Mouse (Mus musculus) neural tube, embryonic 13.5 days (tissue): ENCODE measurements around the gene Rangap1. TPM values are rescaled to one million over a fixed set of nuclear protein-coding genes. Genes with fewer than 3 reads are reported as not detected.
"Not testable (repeated sequence)": the region's sequence is repeated elsewhere in the genome, so short reads cannot be mapped to it uniquely, and the experiment has no call there.

ENCODE experiments used
- ATAC-seq: fragments of 200-750 bp; cut with Nextera tagmentation; 2 replicates; pipeline ENCODE4 v1.8.0; 2017; ENCODE audit warnings: low read depth, mild to moderate bottlenecking, moderate TSS enrichment, moderate library complexity
- H3K27ac ChIP-seq: fragments of 300-500 bp; sonication (generic); replicated peaks from 2 replicates; pipeline ENCODE4 v1.5.1; 2015; ENCODE audit warnings: moderate library complexity, mild to moderate bottlenecking, inconsistent platforms
- H3K27me3 ChIP-seq: fragments of 300-500 bp; sonication (generic); 2 replicates; pipeline ENCODE4 v1.6.1; 2015; ENCODE audit warnings: mild to moderate bottlenecking, inconsistent platforms
- H3K36me3 ChIP-seq: fragments of 300-500 bp; sonication (generic); 2 replicates; pipeline ENCODE4 v1.6.1; 2015; ENCODE audit warnings: mild to moderate bottlenecking, inconsistent platforms
- H3K4me1 ChIP-seq: fragments of 300-500 bp; sonication (generic); replicated peaks from 2 replicates; pipeline ENCODE4 v1.6.1; 2015; ENCODE audit warnings: inconsistent platforms
- H3K4me2 ChIP-seq: fragments of 300-500 bp; sonication (generic); 2 replicates; pipeline ENCODE4 v1.6.1; 2015; ENCODE audit warnings: inconsistent platforms, mild to moderate bottlenecking, moderate library complexity
- H3K4me3 ChIP-seq: fragments of 300-500 bp; sonication (generic); 2 replicates; pipeline ENCODE4 v1.5.1; 2015; ENCODE audit warnings: mild to moderate bottlenecking, inconsistent platforms
- H3K9ac ChIP-seq: fragments of 300-500 bp; sonication (generic); 2 replicates; pipeline ENCODE4 v1.6.1; 2015; ENCODE audit warnings: moderate library complexity, mild to moderate bottlenecking, inconsistent platforms
- H3K9me3 ChIP-seq: fragments of 300-500 bp; sonication (generic); 2 replicates; pipeline ENCODE4 v1.6.1; 2016; ENCODE audit warnings: inconsistent platforms
- WGBS: fragments of 180-500 bp; shearing (Covaris S2); methylation state at CpG from one replicate; pipeline ENCODE4 v1.1.7; 2015; 5-methylcytosine and 5-hydroxymethylcytosine counted together
- polyA plus RNA-seq: library from polyadenylated mRNA; unstranded; fragments of >200 nt; fragmentation: Nextera tagmentation; extraction: Ambion mirVana; gene quantifications from 2 replicates; pipeline ENCODE4 v1.2.1, GENCODE M21; 2015

Gene Rangap1
- polyA plus RNA-seq, 1 experiment from 2014 or later, result 115 TPM

GRCm38 (mm10) chr15:81764573-81764972 is 19.2 kb upstream of the Rangap1 start:
- Histone ChIP-seq H3K27me3 (no peaks in the 10 kb centered on the region), H3K36me3 (peaks cover 20% of the 10 kb centered on the region), H3K27ac (no peak overlapping the region), H3K4me1 (0 out of 2 replicates have a peak, but pooled peaks cover 4% of the 10 kb centered on the region), H3K4me2 (no peak overlapping the region), H3K9me3 (no peaks in the 10 kb centered on the region), H3K9ac (no peak overlapping the region), H3K4me3 (no peak overlapping the region)
- 84% methylated on average over 6 of the region's 6 CpGs for WGBS
- ATAC-seq, result no peak

- H3K4me1 ChIP-seq, result peaks cover 11% of the 10 kb centered on the region
- H3K36me3 ChIP-seq, result no peaks in the 10 kb centered on the region
- no peaks in the 10 kb centered on the region for H3K27me3 ChIP-seq
- ATAC-seq, result no peak
- H3K9me3 ChIP-seq, result no peaks in the 10 kb centered on the region
- H3K4me3 ChIP-seq, result no peak overlapping the region
- H3K27ac ChIP-seq, result no peak overlapping the region
- no peak overlapping the region for H3K9ac ChIP-seq
- no peak overlapping the region for H3K4me2 ChIP-seq
- WGBS, result 90% methylated on average over 3 of the region's 3 CpGs
Observed at GRCm38 (mm10) chr15:81761959-81762358, 16.6 kb upstream of the Rangap1 start.

GRCm38 (mm10) chr15:81761381-81761780 is 16.1 kb upstream of the Rangap1 start:
- no peak for ATAC-seq

GRCm38 (mm10) chr15:81760361-81761079 is 15.2 kb upstream of the Rangap1 start:
- 96% methylated on average over 5 of the region's 5 CpGs for WGBS
- Histone ChIP-seq H3K4me1 (peaks cover 11% of the 10 kb centered on the region), H3K9me3 (no peaks in the 10 kb centered on the region), H3K27me3 (no peaks in the 10 kb centered on the region), H3K36me3 (peaks cover 5% of the 10 kb centered on the region; the same call in 1 of the 2 replicates), H3K27ac (no peak overlapping the region), H3K4me3 (no peak overlapping the region), H3K9ac (no peak overlapping the region), H3K4me2 (no peak overlapping the region)
- ATAC-seq, result no peak

More at GRCm38 (mm10) chr15:81761381-81761780, 16.1 kb upstream of the Rangap1 start:
- H3K9ac ChIP-seq, result no peak overlapping the region
- peaks cover 11% of the 10 kb centered on the region for H3K4me1 ChIP-seq
- no peaks in the 10 kb centered on the region for H3K27me3 ChIP-seq
- H3K36me3 ChIP-seq, result no peaks in the 10 kb centered on the region
- H3K9me3 ChIP-seq, result no peaks in the 10 kb centered on the region
- 88% methylated on average over 7 of the region's 7 CpGs for WGBS
- H3K4me2 ChIP-seq, result no peak overlapping the region
- H3K4me3 ChIP-seq, result no peak overlapping the region
- H3K27ac ChIP-seq, result no peak overlapping the region

- Histone ChIP-seq H3K9ac (no peak overlapping the region), H3K27me3 (no peaks in the 10 kb centered on the region), H3K4me1 (peaks cover 11% of the 10 kb centered on the region), H3K36me3 (peaks cover 10% of the 10 kb centered on the region; the same call in 1 of the 2 replicates), H3K4me2 (no peak overlapping the region), H3K27ac (no peak overlapping the region), H3K4me3 (no peak overlapping the region), H3K9me3 (no peaks in the 10 kb centered on the region)
- no peak for ATAC-seq
- 96% methylated on average over 3 of the region's 3 CpGs for WGBS
Observed at GRCm38 (mm10) chr15:81759542-81759941, 14.2 kb upstream of the Rangap1 start.

- WGBS, result 73% methylated on average over 5 of the region's 5 CpGs
- no peak overlapping the region for H3K4me3 ChIP-seq
- no peak for ATAC-seq
- no peak overlapping the region for H3K27ac ChIP-seq
- H3K27me3 ChIP-seq, result no peaks in the 10 kb centered on the region
- peaks cover 11% of the 10 kb centered on the region for H3K4me1 ChIP-seq
- peaks cover 11% of the 10 kb centered on the region; the same call in 1 of the 2 replicates for H3K36me3 ChIP-seq
- no peak overlapping the region for H3K4me2 ChIP-seq
- H3K9me3 ChIP-seq, result no peaks in the 10 kb centered on the region
- no peak overlapping the region for H3K9ac ChIP-seq
Observed at GRCm38 (mm10) chr15:81758701-81759100, 13.4 kb upstream of the Rangap1 start.

GRCm38 (mm10) chr15:81753669-81754068 is 8.3 kb upstream of the Rangap1 start:
- no peaks in the 10 kb centered on the region for H3K27me3 ChIP-seq
- no peak overlapping the region for H3K4me2 ChIP-seq
- peaks cover 17% of the 10 kb centered on the region; the same call in 1 of the 2 replicates for H3K36me3 ChIP-seq
- no peaks in the 10 kb centered on the region for H3K9me3 ChIP-seq
- H3K9ac ChIP-seq, result no peak overlapping the region
- H3K4me3 ChIP-seq, result no peak overlapping the region
- WGBS, result 94% methylated on average over 9 of the region's 9 CpGs
- ATAC-seq, result no peak
- H3K4me1 ChIP-seq, result peaks cover 24% of the 10 kb centered on the region
- no peak overlapping the region for H3K27ac ChIP-seq

GRCm38 (mm10) chr15:81749742-81750141 is 4.4 kb upstream of the Rangap1 start:
- 32% methylated on average over 14 of the region's 14 CpGs for WGBS
- H3K9me3 ChIP-seq, result no peaks in the 10 kb centered on the region
- 0 out of 2 replicates have a peak, but pooled peaks cover 8% of the 10 kb centered on the region for H3K36me3 ChIP-seq
- H3K4me1 ChIP-seq, result peaks cover 34% of the 10 kb centered on the region
- H3K9ac ChIP-seq, result no peak overlapping the region
- no peak overlapping the region for H3K4me2 ChIP-seq
- no peak overlapping the region for H3K4me3 ChIP-seq
- ATAC-seq, result no peak
- no peaks in the 10 kb centered on the region for H3K27me3 ChIP-seq
- 0 out of 2 replicates have a peak overlapping the region, but pooled peaks have one; percentile 52 for H3K27ac ChIP-seq

- Histone ChIP-seq H3K4me3 (peak overlapping the region; percentile 94), H3K9me3 (no peaks in the 10 kb centered on the region), H3K4me2 (peak overlapping the region; percentile 75), H3K27ac (peak overlapping the region; percentile 94), H3K36me3 (no peaks in the 10 kb centered on the region), H3K9ac (peak overlapping the region; percentile 97), H3K27me3 (no peaks in the 10 kb centered on the region), H3K4me1 (peaks cover 39% of the 10 kb centered on the region)
- under 1% methylated on average over 32 of the region's 33 CpGs for WGBS
- ATAC-seq, result peak; percentile 82
Observed at GRCm38 (mm10) chr15:81745601-81746114, 328 bp upstream of the Rangap1 start.

GRCm38 (mm10) chr15:81742368-81742767 is 3.0 kb downstream of the Rangap1 start:
- not testable (repeated sequence) for H3K4me3 ChIP-seq, H3K4me2 ChIP-seq, H3K9ac ChIP-seq, H3K27me3 ChIP-seq, ATAC-seq, H3K27ac ChIP-seq, H3K9me3 ChIP-seq, H3K36me3 ChIP-seq
- peaks cover 20% of the 10 kb centered on the region for H3K4me1 ChIP-seq
- WGBS, result 36% methylated on average over 2 of the region's 2 CpGs

GRCm38 (mm10) chr15:81739924-81740323 is 5.4 kb downstream of the Rangap1 start:
- Histone ChIP-seq H3K9ac (no peak overlapping the region), H3K36me3 (no peaks in the 10 kb centered on the region), H3K4me2 (no peak overlapping the region), H3K4me1 (peaks cover 8% of the 10 kb centered on the region), H3K27ac (no peak overlapping the region), H3K27me3 (no peaks in the 10 kb centered on the region), H3K4me3 (no peak overlapping the region), H3K9me3 (no peaks in the 10 kb centered on the region)
- ATAC-seq, result no peak
- 13% methylated on average over 2 of the region's 2 CpGs for WGBS

GRCm38 (mm10) chr15:81739296-81739695 is 6.0 kb downstream of the Rangap1 start:
- H3K4me2 ChIP-seq, result no peak overlapping the region
- H3K4me1 ChIP-seq, result peaks cover 5% of the 10 kb centered on the region
- no peak overlapping the region for H3K9ac ChIP-seq
- no peak overlapping the region for H3K4me3 ChIP-seq
- H3K36me3 ChIP-seq, result no peaks in the 10 kb centered on the region
- 87% methylated on average over 3 of the region's 3 CpGs for WGBS
- H3K27me3 ChIP-seq, result no peaks in the 10 kb centered on the region
- no peak for ATAC-seq
- H3K27ac ChIP-seq, result no peak overlapping the region
- no peaks in the 10 kb centered on the region for H3K9me3 ChIP-seq
